Mouse (Mus musculus) lung, embryonic 14.5 days (tissue): ENCODE data around the gene Dynll2. TPM values are rescaled to one million over a fixed set of nuclear protein-coding genes. Genes with fewer than 3 reads are reported as not detected.
A peak's percentile ranks its signal among the peaks of the same experiment; 100 is the strongest.

Experiments used
- ATAC-seq: fragments of 200-750 bp; cut with Nextera tagmentation; 2 replicates; pipeline ENCODE4 v1.8.0; 2017; ENCODE audit warnings: mild to moderate bottlenecking, moderate TSS enrichment, moderate library complexity; ENCODE audit not compliant: insufficient read depth
- DNase-seq: peaks from one replicate; pipeline ENCODE4 v3.0.0-alpha.2; 2015
- H3K27ac ChIP-seq: fragments of 300-500 bp; sonication (generic); 2 replicates; pipeline ENCODE4 v1.5.1; 2014; ENCODE audit warnings: low read depth, mild to moderate bottlenecking, moderate library complexity
- H3K27me3 ChIP-seq: fragments of 300-500 bp; sonication (generic); 2 replicates; pipeline ENCODE4 v1.6.1; 2014; ENCODE audit warnings: low read length, control low read depth; ENCODE audit not compliant: insufficient read depth
- H3K36me3 ChIP-seq: fragments of 300-500 bp; sonication (generic); 2 replicates; pipeline ENCODE4 v1.6.1; 2014; ENCODE audit warnings: control low read depth; ENCODE audit not compliant: insufficient read depth
- H3K4me1 ChIP-seq: fragments of 300-500 bp; sonication (generic); 2 replicates; pipeline ENCODE4 v1.6.1; 2014; ENCODE audit warnings: antibody characterized with exemption, control low read depth; ENCODE audit not compliant: insufficient read depth
- H3K4me2 ChIP-seq: fragments of 300-500 bp; sonication (generic); 2 replicates; pipeline ENCODE4 v1.6.1; 2014; ENCODE audit warnings: mild to moderate bottlenecking
- H3K4me3 ChIP-seq: fragments of 300-500 bp; sonication (generic); 2 replicates; pipeline ENCODE4 v1.5.1; 2014; ENCODE audit warnings: low read depth, low read length
- H3K9ac ChIP-seq: fragments of 300-500 bp; sonication (generic); 2 replicates; pipeline ENCODE4 v1.6.1; 2014
- H3K9me3 ChIP-seq: fragments of 300-500 bp; sonication (generic); 2 replicates; pipeline ENCODE4 v1.6.1; 2016; ENCODE audit warnings: low read depth, low read length, control low read depth
- CTCF ChIP-seq: IDR thresholded peaks from 2 replicates; pipeline ENCODE4 v1.5.1; 2016; ENCODE audit warnings: antibody characterized with exemption, low read depth
- WGBS: fragments of 180-500 bp; shearing (Covaris S2); extraction: QIAGEN DNeasy Blood & Tissue Kit; methylation state at CpG from one replicate; pipeline ENCODE4 v1.1.7; 2014; 5-methylcytosine and 5-hydroxymethylcytosine counted together
- polyA plus RNA-seq: library from polyadenylated mRNA; unstranded; fragments of >200 nt; fragmentation: Nextera tagmentation; extraction: Ambion mirVana; gene quantifications from 2 replicates; pipeline ENCODE4 v1.2.1, GENCODE M21; 2014

The Dynll2 gene
- polyA plus RNA-seq, 1 experiment from 2014 or later = 19.7 TPM

DNA sequence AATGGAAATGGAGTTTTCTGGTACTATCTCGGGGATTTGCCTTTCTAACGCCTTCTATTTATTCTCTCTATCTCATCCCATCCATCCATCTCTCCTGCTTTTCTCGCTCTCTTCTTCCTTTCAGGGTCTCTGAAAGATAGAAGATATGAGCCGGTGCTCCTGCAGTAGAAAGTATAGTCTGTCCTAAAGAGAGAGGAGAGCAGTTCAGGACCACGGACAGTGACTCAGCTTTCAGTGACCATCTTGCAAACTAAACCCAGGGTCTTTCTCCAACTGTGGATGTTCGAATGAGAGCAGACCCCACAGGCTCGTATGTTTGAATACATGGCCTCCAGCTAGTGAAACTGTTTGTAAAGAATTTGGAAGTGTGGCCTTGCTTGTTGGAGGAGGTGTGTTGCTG is 30.3 kb downstream of the Dynll2 start:
- Histone ChIP-seq H3K9ac (no peak overlapping the region), H3K4me3 (no peak overlapping the region), H3K27ac (no peak overlapping the region), H3K36me3 (no peaks in the 10 kb centered on the region), H3K4me2 (no peak overlapping the region), H3K4me1 (no peaks in the 10 kb centered on the region), H3K27me3 (no peaks in the 10 kb centered on the region), H3K9me3 (no peaks in the 10 kb centered on the region)
- no peak for TF ChIP-seq CTCF
- peak; percentile 87 for DNase-seq
- 28% methylated on average over 7 of the region's 7 CpGs for WGBS
- no peak for ATAC-seq

DNA sequence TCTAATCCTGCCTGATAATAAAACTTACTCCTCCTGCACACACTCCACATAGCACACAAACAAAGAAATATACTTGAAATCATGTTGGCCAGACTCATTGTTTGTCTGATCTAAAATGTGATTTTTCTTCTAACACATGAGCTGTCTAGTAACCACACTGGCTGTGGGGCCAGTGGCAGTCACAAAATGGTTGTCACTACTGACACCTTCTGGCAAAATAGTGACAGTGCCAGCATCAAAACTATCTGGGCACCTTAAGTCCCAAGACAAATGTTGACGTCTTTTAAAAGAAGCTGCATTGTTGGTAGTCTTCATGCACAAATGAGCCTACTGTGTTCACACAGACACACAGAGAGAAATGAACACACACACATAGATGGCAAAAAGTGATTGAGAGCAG is 32.2 kb downstream of the Dynll2 start:
- ATAC-seq (no peak), DNase-seq (peak; percentile 66)
- TF ChIP-seq CTCF = peak; percentile 52

DNA sequence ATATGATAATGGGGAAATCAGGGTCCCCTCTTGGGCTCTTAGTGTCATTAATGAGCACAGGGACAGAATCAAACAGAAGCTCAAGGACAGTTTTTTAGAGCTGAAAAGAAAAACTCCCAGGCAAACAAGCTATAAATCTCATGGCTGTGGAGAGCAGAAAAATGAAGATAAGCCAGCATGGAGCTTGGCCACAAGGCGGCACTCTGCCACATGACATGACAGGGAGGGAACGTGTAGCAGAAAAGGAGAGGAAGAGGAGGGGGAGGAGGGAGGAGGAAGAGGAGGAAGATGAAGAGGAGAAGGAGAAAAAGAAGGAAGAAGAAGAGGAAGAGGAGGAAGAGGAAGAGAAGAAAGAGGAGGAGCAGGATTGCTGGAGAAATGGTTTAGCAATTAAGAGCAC is 37.3 kb downstream of the Dynll2 start:
- Histone ChIP-seq H3K4me3 (no peak overlapping the region), H3K4me2 (no peak overlapping the region), H3K9ac (no peak overlapping the region), H3K36me3 (no peaks in the 10 kb centered on the region), H3K9me3 (no peaks in the 10 kb centered on the region), H3K4me1 (no peaks in the 10 kb centered on the region), H3K27ac (no peak overlapping the region), H3K27me3 (no peaks in the 10 kb centered on the region)
- TF ChIP-seq CTCF = peak; percentile 66
- ATAC-seq (no peak), DNase-seq (peak; percentile 41)
- WGBS = 0% methylated on average over 2 of the region's 2 CpGs

More for the DNA sequence above, 32.2 kb downstream of the Dynll2 start:
- Histone ChIP-seq H3K4me1 (no peaks in the 10 kb centered on the region), H3K4me3 (no peak overlapping the region), H3K27ac (no peak overlapping the region), H3K27me3 (no peaks in the 10 kb centered on the region), H3K9me3 (no peaks in the 10 kb centered on the region), H3K4me2 (no peak overlapping the region), H3K36me3 (no peaks in the 10 kb centered on the region), H3K9ac (no peak overlapping the region)
- 6% methylated on average over 1 of the region's 1 CpGs for WGBS

GRCm38 (mm10) chr11:87935467-87935866 is 51.9 kb downstream of the Dynll2 start:
- Histone ChIP-seq H3K9me3 (no peaks in the 10 kb centered on the region), H3K4me2 (no peak overlapping the region), H3K4me1 (no peaks in the 10 kb centered on the region), H3K36me3 (no peaks in the 10 kb centered on the region), H3K4me3 (no peak overlapping the region), H3K27me3 (no peaks in the 10 kb centered on the region), H3K9ac (no peak overlapping the region), H3K27ac (no peak overlapping the region)
- WGBS = 64% methylated on average over 3 of the region's 3 CpGs
- TF ChIP-seq CTCF = no peak
- DNase-seq (no peak), ATAC-seq (no peak)

- H3K9ac ChIP-seq = no peak overlapping the region
- H3K4me2 ChIP-seq = no peak overlapping the region
- DNase-seq = no peak
- H3K27me3 ChIP-seq = no peaks in the 10 kb centered on the region
- no peaks in the 10 kb centered on the region for H3K4me1 ChIP-seq
- H3K36me3 ChIP-seq = no peaks in the 10 kb centered on the region
- no peak overlapping the region for H3K27ac ChIP-seq
- no peaks in the 10 kb centered on the region for H3K9me3 ChIP-seq
- 40% methylated on average over 2 of the region's 2 CpGs for WGBS
- H3K4me3 ChIP-seq = no peak overlapping the region
- no peak for ATAC-seq
- no peak for TF ChIP-seq CTCF
Measured at GRCm38 (mm10) chr11:87933731-87934130, 53.6 kb downstream of the Dynll2 start.

GRCm38 (mm10) chr11:87930348-87930747 is 57.0 kb downstream of the Dynll2 start:
- Histone ChIP-seq H3K4me3 (no peak overlapping the region), H3K27ac (no peak overlapping the region), H3K4me2 (no peak overlapping the region), H3K9ac (no peak overlapping the region), H3K9me3 (no peaks in the 10 kb centered on the region), H3K27me3 (no peaks in the 10 kb centered on the region), H3K36me3 (no peaks in the 10 kb centered on the region), H3K4me1 (no peaks in the 10 kb centered on the region)
- ATAC-seq = no peak
- 75% methylated on average over 2 of the region's 2 CpGs for whole genome bisulfite sequencing
- no peak for DNase-seq
- no peak for TF ChIP-seq CTCF

Other genes with a start within 250 kb of the Dynll2 start
- 145 and 146 TPM in 2 replicates for gene Supt4a, start 250.0 kb downstream of the Dynll2 start, polyA plus RNA-seq
- gene Tspoap1, start 227.0 kb downstream of the Dynll2 start, polyA plus RNA-seq = 1.5 and 2.5 TPM in 2 replicates
- gene Mpo, start 194.0 kb downstream of the Dynll2 start, polyA plus RNA-seq = 0.37 and 0.89 TPM in 2 replicates
- 0.05 TPM in 1 of 2 replicates, not detected in the other for gene Lpo, start 159.2 kb downstream of the Dynll2 start, polyA plus RNA-seq
- 11.3 and 14.3 TPM in 2 replicates for gene Mks1, start 134.3 kb downstream of the Dynll2 start, polyA plus RNA-seq
- gene Epx, start 112.0 kb downstream of the Dynll2 start, polyA plus RNA-seq = not detected in 2 replicates
- gene Olfr462, start 95.3 kb downstream of the Dynll2 start, polyA plus RNA-seq = not detected in 2 replicates
- not detected in 2 replicates for gene Olfr463, start 90.1 kb downstream of the Dynll2 start, polyA plus RNA-seq
- gene Olfr464, start 66.6 kb downstream of the Dynll2 start, polyA plus RNA-seq = not detected in 2 replicates
- gene Srsf1, start 59.8 kb upstream of the Dynll2 start, polyA plus RNA-seq = 446 and 450 TPM in 2 replicates
- 44.5 and 46.8 TPM in 2 replicates for gene Vezf1, start 80.7 kb upstream of the Dynll2 start, polyA plus RNA-seq
- 14.1 and 16.8 TPM in 2 replicates for gene Cuedc1, start 110.5 kb upstream of the Dynll2 start, polyA plus RNA-seq
- 55.1 and 57.6 TPM in 2 replicates for gene Mrps23, start 216.9 kb upstream of the Dynll2 start, polyA plus RNA-seq